Mouse (Mus musculus): Measurements from ENCODE around the gene Arhgef18.

Arhgef18 gene

DNA sequence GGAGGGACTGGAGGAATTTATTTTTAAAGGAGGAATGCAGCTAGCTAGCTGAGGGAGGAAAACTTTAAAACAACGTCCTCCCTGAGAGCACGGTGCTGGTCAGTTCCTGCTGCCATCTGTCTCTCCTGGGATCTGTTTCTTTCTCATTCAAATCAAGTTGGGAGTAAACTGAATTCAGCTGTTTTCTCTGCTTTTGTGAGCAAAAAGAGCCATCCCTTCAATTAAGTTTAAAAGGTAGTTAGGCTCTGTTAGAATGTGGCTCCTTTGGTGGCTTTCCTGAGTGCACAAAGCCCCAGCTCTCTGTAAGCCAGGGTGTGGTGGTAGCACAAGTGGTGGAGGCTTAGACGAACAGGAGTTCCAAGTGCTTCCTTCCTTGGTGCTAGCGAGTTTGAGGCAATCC, 2.4 kb downstream of the Arhgef18 start:
- no peak for DNase-seq (ENCODE audit: low spot score)

DNA sequence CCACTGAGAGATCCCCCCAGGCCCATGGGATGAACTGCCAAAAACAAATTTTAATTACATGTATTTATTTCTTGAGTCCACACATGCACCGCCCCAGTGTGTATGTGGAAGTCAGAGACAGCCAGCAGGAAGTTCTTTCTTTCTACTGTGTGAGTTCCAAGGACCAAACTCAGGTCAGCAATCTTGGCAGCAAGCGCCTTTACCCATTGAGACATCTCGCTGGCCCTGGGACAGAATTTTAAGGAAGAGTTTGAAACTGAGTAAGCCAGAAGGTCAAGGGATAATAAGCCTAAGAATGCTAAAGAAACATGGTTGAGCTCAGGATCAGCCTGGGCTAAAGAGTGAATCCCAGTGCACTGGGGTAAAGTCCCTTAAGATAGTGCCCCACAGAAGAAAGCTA, 4.8 kb downstream of the Arhgef18 start:
- DNase-seq (ENCODE audit: low spot score), result no peak

DNA sequence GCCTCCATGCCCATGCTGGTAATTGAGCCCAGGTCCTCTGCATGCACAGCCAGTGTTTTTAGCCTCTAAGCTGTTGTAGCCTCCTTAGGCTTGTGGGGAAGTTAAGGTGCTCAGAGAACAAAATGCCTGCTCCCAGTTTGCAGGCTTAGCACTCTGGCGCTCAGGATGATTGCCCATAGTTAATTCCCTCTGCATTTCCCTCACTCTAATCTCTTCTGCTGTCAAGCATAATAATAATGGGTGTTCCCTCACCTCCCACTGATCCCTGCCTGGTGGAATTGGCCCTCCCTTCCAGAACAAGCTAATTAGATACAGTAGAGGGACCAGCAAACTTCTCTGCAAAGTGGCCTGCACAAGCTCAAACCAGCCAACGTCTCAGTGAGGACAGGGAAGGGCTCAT, 7.7 kb downstream of the Arhgef18 start:
- no peak for DNase-seq (ENCODE audit: low spot score)

GRCm38 (mm10) chr8:3407417-3407816, 14.6 kb downstream of the Arhgef18 start:
- DNase-seq (ENCODE audit: low spot score), result no peak

GRCm38 (mm10) chr8:3411085-3411484, 18.3 kb downstream of the Arhgef18 start:
- peak; percentile 51 for DNase-seq (ENCODE audit: low spot score)

DNA sequence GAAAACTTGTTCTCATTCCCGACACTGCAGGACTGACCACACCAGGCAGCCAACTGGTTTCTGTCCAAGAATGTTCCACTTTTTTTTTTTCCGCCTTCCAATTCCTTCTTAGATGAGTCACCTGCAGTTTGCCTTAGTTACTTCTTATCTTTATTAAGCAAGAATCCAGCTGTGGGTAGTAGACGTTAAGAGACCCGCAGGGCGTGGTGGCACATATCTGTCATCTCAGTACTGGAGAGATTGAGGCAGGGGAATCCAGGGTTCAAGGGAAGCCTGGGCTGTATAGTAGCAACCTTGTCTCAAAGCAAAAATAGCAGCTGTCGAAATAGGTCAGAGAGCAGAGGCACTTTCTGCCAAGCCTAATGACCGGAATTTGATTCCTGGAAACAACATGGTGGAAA, 19.1 kb downstream of the Arhgef18 start:
- peak; percentile 72 for DNase-seq (ENCODE audit: low spot score)

DNA sequence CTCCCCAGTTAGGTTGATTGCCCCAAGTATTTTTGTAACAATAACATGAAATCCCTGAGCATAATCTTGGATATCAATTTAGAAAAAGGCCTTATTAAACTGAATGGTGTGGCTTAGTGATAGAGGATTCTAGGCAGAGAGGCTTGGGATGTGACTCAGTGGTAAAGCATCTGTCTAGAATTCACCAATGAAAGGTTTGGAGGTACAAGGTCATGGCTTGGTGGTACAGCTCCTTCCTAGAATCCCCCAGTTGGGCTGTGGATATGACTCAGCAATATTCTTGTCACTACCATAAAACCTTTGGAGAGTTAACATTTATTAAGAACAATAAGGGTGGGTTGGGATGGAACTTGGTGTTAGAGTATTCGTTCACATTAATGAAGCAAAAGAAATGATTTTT, 20.0 kb downstream of the Arhgef18 start:
- DNase-seq (ENCODE audit: low spot score), result peak; percentile 20

DNA sequence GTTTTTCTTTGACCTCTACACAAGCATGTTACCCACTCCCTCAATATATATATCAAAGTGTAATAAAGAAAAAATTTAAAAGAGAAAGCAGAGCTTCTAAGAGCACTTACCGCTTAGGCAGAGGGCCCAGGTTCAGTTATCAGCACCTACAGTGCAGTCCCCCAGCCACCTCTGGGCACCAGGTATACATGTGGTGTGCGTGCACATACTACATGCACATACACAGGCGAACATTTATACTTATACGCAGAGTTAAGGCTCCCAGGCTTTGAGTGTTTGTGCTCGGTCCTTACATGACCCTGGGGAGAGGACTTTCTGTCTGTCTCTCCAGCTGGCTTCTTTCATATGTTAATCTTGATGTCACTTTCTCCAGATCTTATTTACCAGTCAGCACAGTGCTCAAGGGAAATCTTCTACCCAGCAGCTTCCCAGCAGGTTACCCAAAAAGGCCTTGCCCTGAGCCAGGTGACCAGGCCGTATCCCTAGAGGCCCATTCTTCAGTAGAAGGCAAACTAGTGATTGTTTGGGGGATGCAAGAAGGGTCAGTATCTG, 21.9 kb downstream of the Arhgef18 start:
- DNase-seq (ENCODE audit: low spot score), result no peak

DNA sequence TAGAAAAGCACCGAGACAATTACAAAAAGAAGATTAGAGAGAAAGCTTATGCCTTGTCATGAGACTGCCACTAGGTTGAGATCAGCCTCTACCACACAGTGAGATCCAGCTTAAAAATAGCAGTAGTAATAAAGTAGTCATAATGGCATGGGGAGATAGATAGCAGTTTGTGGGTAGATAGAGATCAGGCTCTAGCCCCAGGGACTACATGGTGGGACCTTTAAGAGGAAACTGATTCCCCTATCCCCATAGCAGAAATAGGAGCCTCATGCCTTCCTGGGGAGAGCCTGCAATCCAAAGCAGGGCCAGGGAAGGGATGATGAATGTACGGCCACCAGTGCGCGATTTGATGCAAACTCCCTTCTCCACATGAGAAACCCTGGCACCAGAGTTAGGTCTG, 22.5 kb downstream of the Arhgef18 start:
- DNase-seq (ENCODE audit: low spot score), result no peak

DNA sequence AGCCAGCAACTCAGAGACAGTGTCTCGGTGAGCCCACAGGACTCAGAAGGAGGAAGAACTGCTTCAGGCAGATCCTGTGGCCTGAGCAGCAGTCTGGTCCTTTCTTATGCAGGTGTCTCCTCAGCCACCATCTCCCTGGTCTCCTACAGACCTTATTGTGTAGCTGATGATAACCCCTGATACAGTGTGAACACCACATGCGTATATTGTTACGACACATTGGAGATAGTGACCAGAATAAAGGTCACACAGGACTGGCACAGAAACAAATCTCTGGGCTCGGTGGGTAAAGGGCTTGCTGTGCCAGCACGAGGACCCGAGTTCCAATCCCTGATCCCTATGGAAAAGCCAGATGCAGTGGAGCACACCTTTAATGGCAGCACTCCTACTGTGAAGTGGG, 22.9 kb downstream of the Arhgef18 start:
- no peak for DNase-seq (ENCODE audit: low spot score)

DNA sequence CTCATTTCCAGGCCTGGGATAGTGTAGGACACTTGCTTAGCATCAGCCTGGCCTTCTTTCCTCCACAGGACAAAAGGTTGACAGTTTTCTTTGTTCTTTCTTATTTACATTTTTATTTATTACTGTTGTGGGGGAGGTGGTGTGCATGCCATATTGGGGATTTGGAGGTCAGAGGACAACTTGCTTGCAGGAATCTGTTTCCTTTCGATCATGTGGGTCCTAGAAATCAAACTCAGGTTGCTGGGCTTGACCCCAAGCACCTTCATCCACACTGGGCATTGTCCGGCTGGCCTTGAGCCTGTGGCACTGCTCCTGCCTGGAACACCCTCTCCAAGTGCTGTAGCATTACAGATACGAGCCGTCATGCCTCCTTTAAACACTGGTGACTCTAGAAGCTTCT, 24.0 kb downstream of the Arhgef18 start:
- no peak for DNase-seq (ENCODE audit: low spot score)

- no peak for DNase-seq (ENCODE audit: low spot score)
Measured at GRCm38 (mm10) chr8:3417455-3417854, 24.6 kb downstream of the Arhgef18 start.

GRCm38 (mm10) chr8:3418101-3418500, 25.3 kb downstream of the Arhgef18 start:
- no peak for DNase-seq (ENCODE audit: low spot score)

GRCm38 (mm10) chr8:3420105-3420706, 27.4 kb downstream of the Arhgef18 start:
- no peak for DNase-seq (ENCODE audit: low spot score)

- no peak for DNase-seq (ENCODE audit: low spot score)
Measured at GRCm38 (mm10) chr8:3421507-3421906, 28.7 kb downstream of the Arhgef18 start.

- no peak for DNase-seq (ENCODE audit: low spot score)
Measured at GRCm38 (mm10) chr8:3425217-3425616, 32.4 kb downstream of the Arhgef18 start.

- no peak for DNase-seq (ENCODE audit: low spot score)
Measured at GRCm38 (mm10) chr8:3426211-3426610, 33.4 kb downstream of the Arhgef18 start.

DNA sequence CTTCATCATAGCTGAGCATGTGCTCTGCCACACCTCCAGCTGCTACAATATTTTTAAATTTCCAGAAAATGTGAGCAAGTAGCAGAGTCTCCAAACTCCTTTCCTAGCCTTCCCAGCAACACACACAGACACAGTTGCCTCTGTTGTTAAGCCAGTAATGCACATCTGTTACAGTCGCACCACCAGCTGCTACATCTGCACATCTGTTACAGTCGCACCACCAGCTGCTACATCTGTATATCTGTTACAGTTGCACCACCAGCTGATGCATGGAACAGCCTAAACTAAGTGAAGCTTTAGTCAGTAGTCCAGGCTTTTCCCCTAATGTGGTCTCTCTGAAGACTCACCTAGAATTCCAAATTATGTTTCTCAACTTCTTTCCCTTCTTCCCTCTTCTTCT, 35.6 kb downstream of the Arhgef18 start:
- no peak for DNase-seq (ENCODE audit: low spot score)

DNA sequence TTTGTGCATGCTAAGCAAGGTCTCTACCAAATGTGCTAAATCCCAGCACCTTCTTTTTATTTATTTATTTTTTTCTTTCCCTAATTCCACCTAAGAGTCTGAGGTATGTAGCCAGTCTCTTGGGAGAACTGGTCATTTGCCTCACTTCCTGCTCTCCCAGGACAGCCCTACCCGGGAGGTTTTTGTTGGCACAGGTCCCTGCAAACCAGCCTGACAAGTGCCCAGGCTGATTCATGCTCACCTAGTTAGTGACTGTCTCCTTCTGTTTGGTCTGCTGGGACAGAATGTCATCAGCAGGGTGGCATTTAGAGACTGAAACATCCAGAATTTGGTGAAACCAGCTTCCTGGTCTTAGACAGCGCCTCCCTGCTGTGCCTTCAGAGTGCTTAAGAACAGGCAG, 37.2 kb downstream of the Arhgef18 start:
- no peak for DNase-seq (ENCODE audit: low spot score)

- DNase-seq (ENCODE audit: low spot score), result no peak
Measured at GRCm38 (mm10) chr8:3431113-3431512, 38.3 kb downstream of the Arhgef18 start.

- no peak for DNase-seq (ENCODE audit: low spot score)
Measured at GRCm38 (mm10) chr8:3436492-3436891, 43.7 kb downstream of the Arhgef18 start.

DNA sequence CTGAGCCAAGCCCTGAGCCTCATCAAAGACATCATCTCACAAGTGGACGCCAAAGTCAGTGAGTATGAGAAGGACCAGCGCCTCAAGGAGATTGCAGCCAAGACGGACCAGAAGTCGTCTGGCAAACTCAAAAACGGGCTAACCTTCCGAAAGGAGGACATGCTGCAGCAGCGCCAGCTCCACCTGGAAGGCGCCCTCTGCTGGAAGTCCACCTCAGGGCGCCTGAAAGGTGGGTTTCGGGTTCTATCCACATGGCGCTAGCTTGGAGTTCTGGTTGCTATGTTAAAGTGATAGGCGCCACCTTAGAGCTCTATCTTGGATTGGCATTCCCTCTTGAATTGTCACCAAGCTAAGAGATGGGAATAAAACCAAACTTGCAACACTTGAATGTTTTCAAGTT, 46.7 kb downstream of the Arhgef18 start:
- DNase-seq (ENCODE audit: low spot score), result no peak

- no peak for DNase-seq (ENCODE audit: low spot score)
Measured at GRCm38 (mm10) chr8:3449226-3449625, 56.4 kb downstream of the Arhgef18 start.

DNA sequence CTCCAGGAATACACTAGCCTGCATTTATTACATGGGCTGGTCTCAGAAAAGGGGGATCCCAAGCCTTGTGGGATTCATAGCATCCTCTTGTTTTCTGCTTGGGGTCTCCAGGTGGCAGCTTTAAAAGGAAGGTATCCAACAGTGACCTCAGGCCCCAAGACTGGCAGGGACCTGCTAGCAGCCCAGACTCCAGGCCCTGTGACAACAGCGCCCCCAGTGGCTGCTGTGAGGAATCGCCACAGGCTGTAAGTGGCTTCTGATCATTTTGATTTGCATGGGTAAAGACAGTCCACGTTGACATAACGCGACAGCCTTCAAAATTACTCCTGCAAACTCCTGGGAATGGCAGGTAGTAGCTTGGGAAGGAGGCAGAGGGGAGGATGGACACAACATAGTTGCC, 57.9 kb downstream of the Arhgef18 start:
- peak; percentile 59 for DNase-seq (ENCODE audit: low spot score)

Data from c-Kit-positive CD71-positive TER-119-positive erythroid progenitor cells, embryonic 14.5 days (primary cell).